Mouse (Mus musculus) stomach, embryonic 14.5 days (tissue): ENCODE measurements around the gene Bcap31. TPM values are rescaled to one million over a fixed set of nuclear protein-coding genes. Genes with fewer than 3 reads are reported as not detected.
A peak's percentile ranks its signal among the peaks of the same experiment; 100 is the strongest.

Experiments
- ATAC-seq: fragments of 200-750 bp; cut with Nextera tagmentation; 2 replicates; pipeline ENCODE4 v1.8.0; 2017; ENCODE audit warnings: low read depth, moderate TSS enrichment; ENCODE audit not compliant: insufficient number of reproducible peaks, insufficient read depth, low FRiP score
- H3K27ac ChIP-seq: fragments of 300-500 bp; sonication (generic); 2 replicates; pipeline ENCODE4 v1.5.1; 2014; ENCODE audit warnings: mild to moderate bottlenecking, low read length, moderate library complexity, mixed read lengths
- H3K27me3 ChIP-seq: fragments of 300-500 bp; sonication (generic); 2 replicates; pipeline ENCODE4 v1.6.1; 2014; ENCODE audit warnings: low read length, control low read depth, mixed read lengths; ENCODE audit not compliant: control insufficient read depth, insufficient read depth
- H3K36me3 ChIP-seq: fragments of 300-500 bp; sonication (generic); 2 replicates; pipeline ENCODE4 v1.6.1; 2014; ENCODE audit warnings: mild to moderate bottlenecking, control low read depth, low read length, moderate library complexity, mixed read lengths; ENCODE audit not compliant: control insufficient read depth, insufficient read depth
- H3K4me1 ChIP-seq: fragments of 300-500 bp; sonication (generic); 2 replicates; pipeline ENCODE4 v1.6.1; 2014; ENCODE audit warnings: low read length, control low read depth, mixed read lengths; ENCODE audit not compliant: control insufficient read depth, insufficient read depth
- H3K4me2 ChIP-seq: fragments of 300-500 bp; sonication (generic); replicated peaks from 2 replicates; pipeline ENCODE4 v1.6.1; 2014; ENCODE audit warnings: low read depth, low read length, control low read depth
- H3K4me3 ChIP-seq: fragments of 300-500 bp; sonication (generic); 2 replicates; pipeline ENCODE4 v1.5.1; 2014; ENCODE audit warnings: low read depth, low read length, control low read depth
- H3K9ac ChIP-seq: fragments of 300-500 bp; sonication (generic); replicated peaks from 2 replicates; pipeline ENCODE4 v1.6.1; 2014; ENCODE audit warnings: low read depth, mild to moderate bottlenecking, control low read depth, low read length, moderate library complexity, mixed read lengths
- H3K9me3 ChIP-seq: fragments of 300-500 bp; sonication (generic); 2 replicates; pipeline ENCODE4 v1.6.1; 2016; ENCODE audit warnings: low read depth, low read length, control low read depth; ENCODE audit not compliant: control insufficient read depth
- WGBS: fragments of 180-500 bp; shearing (Covaris S2); extraction: QIAGEN DNeasy Blood & Tissue Kit; methylation state at CpG from one replicate; pipeline ENCODE4 v1.1.7; 2014; 5-methylcytosine and 5-hydroxymethylcytosine counted together
- polyA plus RNA-seq: library from polyadenylated mRNA; unstranded; fragments of >200 nt; fragmentation: Nextera tagmentation; extraction: Ambion mirVana; gene quantifications from 2 replicates; pipeline ENCODE4 v1.2.1, GENCODE M21; 2014

Gene Bcap31
- polyA plus RNA-seq, 1 experiment from 2014 or later: 254 TPM

DNA sequence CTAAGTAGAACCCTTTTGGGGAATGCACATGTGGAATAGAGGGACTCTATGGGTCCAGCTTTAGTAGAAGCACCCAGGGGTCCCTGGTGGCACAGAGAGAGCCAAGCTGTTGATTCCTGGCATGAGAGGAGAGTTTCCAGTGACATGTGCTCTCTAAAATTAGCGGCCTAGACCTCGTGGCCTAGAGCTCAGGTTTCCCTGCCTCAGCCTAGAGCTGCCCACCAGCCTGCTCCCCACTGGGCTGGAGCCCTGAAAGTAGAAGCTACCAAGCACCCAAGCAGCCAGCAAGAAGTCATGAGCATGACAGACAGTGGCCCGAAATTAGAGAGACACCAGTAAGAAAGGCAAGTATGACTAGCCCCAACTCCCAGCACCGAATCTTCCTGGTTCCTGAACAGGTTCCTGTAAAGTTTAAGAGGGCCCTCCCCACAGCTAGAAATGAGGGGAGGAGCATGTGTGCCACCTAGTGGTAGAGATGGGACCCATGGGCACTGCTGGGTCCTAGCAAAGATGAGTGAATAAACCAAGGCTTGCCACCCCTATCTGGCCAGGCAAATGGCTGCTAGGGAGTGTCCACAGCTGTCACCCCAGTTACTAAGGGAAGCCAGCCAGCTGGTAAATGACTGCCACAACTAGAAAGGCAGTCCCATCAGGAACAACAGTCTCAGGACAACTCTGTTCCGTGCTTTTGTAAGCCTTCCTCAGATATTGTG, 24.9 kb downstream of the Bcap31 start:
- no peak for ATAC-seq
- WGBS: 76% methylated on average over 5 of the region's 5 CpGs
- Histone ChIP-seq H3K9ac (no peak overlapping the region), H3K4me1 (no peaks in the 10 kb centered on the region), H3K4me3 (no peak overlapping the region), H3K4me2 (no peak overlapping the region), H3K36me3 (peaks cover 6% of the 10 kb centered on the region; the same call in 1 of the 2 replicates), H3K27me3 (no peaks in the 10 kb centered on the region), H3K9me3 (no peaks in the 10 kb centered on the region), H3K27ac (no peak overlapping the region)

DNA sequence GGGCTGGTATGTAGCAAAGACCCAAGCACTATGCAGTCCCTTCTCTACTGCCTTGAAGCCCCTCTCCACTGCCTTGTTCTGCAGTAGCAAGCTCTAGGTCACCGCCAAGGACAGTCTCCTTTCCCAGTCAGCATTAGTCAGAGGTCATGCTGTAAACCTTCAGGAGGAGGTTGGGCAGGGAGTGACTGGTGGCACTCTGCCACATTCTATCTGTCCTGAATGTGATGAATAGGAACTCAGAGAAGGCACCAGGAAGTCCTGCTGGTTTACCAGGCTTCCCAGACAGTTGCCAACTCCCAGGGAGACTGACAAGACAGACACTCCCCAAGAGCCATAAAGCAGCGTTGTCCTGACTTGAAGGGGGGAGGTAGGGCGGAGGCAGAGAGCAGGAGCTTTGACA, 30.3 kb downstream of the Bcap31 start:
- no peak overlapping the region for H3K4me3 ChIP-seq
- 70% methylated on average over 3 of the region's 3 CpGs for WGBS
- no peaks in the 10 kb centered on the region for H3K4me1 ChIP-seq
- H3K4me2 ChIP-seq: no peak overlapping the region
- no peaks in the 10 kb centered on the region for H3K27me3 ChIP-seq
- H3K36me3 ChIP-seq: peaks cover 11% of the 10 kb centered on the region
- H3K9me3 ChIP-seq: no peaks in the 10 kb centered on the region
- no peak for ATAC-seq
- H3K9ac ChIP-seq: no peak overlapping the region
- H3K27ac ChIP-seq: no peak overlapping the region

DNA sequence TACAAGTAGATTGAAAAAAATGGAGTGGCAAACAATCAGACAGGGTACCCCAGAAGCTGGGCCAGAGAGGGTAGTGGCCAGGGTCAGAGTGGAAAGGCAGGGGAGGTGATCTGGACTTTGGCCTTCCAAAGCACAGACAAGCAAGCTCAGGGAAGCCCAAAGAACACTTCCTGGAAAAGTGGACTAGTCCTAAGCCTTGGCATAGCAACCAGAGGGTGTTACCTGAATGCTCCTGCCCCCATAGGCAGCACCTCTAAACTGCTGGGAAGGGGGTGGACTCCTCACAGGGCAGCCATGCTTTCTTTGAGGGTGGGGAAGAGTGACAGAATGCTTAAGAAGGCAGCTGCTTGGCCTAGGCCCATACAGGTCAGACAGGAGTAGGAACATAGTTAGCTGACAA, 31.0 kb downstream of the Bcap31 start:
- no peak overlapping the region for H3K9ac ChIP-seq
- no peak overlapping the region for H3K27ac ChIP-seq
- no peak overlapping the region for H3K4me3 ChIP-seq
- no peaks in the 10 kb centered on the region for H3K9me3 ChIP-seq
- no peak overlapping the region for H3K4me2 ChIP-seq
- H3K36me3 ChIP-seq: peaks cover 11% of the 10 kb centered on the region
- H3K27me3 ChIP-seq: no peaks in the 10 kb centered on the region
- H3K4me1 ChIP-seq: no peaks in the 10 kb centered on the region
- no peak for ATAC-seq

DNA sequence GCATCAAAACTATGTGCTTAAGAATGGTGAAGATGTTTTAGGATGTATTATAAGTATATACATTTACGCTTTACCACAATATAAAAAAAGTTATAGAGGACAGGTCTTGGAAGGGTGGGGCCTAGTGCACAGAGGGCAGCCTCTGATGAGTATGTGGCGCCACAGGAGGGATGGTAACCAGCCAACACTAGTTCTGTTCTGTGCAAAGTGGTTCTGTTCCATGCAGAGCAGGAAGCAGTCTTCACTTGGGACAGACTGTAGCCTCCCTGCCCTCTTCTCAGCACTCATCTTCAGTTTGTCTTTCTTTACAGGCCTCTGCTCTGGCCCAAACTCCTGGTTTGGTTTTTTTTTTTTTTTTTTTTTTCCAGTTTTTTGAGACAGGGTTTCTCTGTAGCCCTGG, 31.8 kb downstream of the Bcap31 start:
- H3K27me3 ChIP-seq: no peaks in the 10 kb centered on the region
- H3K9me3 ChIP-seq: no peaks in the 10 kb centered on the region
- no peak overlapping the region for H3K4me2 ChIP-seq
- H3K4me1 ChIP-seq: no peaks in the 10 kb centered on the region
- no peak overlapping the region for H3K9ac ChIP-seq
- H3K4me3 ChIP-seq: no peak overlapping the region
- WGBS: 85% methylated on average over 2 of the region's 2 CpGs
- peaks cover 7% of the 10 kb centered on the region for H3K36me3 ChIP-seq
- H3K27ac ChIP-seq: no peak overlapping the region
- ATAC-seq: no peak

DNA sequence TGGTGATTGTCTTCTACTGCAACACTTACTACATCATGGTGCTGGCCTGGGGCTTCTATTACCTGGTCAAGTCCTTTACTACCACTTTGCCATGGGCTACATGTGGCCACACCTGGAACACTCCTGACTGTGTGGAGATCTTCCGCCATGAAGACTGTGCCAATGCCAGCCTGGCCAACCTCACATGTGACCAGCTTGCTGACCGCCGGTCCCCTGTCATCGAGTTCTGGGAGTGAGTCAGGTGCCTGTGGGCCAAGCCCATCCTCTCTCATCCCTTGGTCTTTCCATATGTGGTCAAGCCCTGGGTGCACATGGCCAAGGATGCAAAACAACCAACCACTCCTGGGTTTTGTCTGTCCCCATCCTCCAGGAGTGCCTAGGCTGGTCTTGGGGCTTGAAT, 39.3 kb downstream of the Bcap31 start:
- WGBS: 90% methylated on average over 4 of the region's 4 CpGs
- H3K4me2 ChIP-seq: no peak overlapping the region
- H3K4me3 ChIP-seq: no peak overlapping the region
- H3K27me3 ChIP-seq: no peaks in the 10 kb centered on the region
- no peaks in the 10 kb centered on the region; the same call in 1 of the 2 replicates for H3K36me3 ChIP-seq
- H3K27ac ChIP-seq: no peak overlapping the region
- no peak overlapping the region for H3K9ac ChIP-seq
- no peaks in the 10 kb centered on the region; the same call in 1 of the 2 replicates for H3K4me1 ChIP-seq
- no peak for ATAC-seq
- H3K9me3 ChIP-seq: no peaks in the 10 kb centered on the region

DNA sequence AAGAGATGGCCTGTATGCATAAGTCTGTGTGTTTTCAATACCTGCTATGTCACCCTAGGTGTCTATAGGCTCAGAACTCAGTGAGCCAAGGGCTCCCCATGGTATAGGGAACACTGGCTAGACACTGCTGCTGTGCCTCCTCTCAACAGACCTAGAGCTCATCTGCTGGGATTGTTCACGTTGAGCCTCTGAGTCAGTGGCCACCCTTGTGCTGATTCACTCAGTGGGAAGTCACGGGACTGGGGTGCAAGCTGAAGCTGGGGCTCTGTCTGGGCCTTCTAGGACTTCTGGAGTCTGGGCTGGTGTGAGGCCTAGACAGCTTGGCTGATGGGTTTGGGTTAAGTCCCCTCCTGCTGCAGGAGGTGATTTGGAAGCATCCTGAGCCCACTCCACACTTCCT, 40.7 kb downstream of the Bcap31 start:
- H3K4me3 ChIP-seq: no peak overlapping the region
- WGBS: 70% methylated on average over 2 of the region's 2 CpGs

DNA sequence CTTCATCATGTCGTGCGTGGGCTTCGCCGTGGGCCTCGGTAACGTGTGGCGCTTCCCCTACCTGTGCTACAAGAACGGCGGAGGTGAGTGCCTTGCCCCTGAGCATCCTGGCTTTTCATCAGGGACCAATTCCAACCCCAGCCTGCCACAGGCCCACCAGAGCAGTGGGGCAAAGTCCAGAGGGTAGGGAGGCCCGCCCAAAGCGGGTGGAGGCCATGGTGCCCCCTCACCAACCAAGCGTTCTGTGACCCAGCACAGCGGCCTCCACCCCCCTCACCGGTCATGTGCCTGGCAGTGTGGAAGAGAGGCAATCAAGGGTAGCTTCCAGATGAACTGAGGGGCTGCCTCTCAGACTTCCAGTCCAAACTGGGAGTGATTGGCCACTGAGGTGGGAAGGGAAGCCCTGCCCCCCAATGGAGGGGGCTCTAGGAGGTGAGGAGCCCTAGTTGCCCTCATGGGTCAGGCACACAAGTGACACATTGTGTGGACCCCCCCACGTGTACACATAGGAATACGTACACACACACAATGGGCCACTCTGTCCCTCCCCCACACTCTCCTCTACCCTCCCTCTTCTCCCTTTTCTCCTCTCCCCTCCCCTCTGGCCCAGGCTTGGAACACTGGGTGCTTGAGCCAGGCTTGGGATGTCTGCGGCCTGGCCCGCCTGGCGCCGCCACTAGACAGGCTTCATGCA, 41.9 kb downstream of the Bcap31 start:
- no peaks in the 10 kb centered on the region; the same call in 1 of the 2 replicates for H3K36me3 ChIP-seq
- H3K27me3 ChIP-seq: no peaks in the 10 kb centered on the region
- H3K9ac ChIP-seq: peak overlapping the region; percentile 72
- H3K4me3 ChIP-seq: peak overlapping the region; percentile 53
- ATAC-seq: peak; percentile 35; the same call in 1 of the 2 replicates
- H3K27ac ChIP-seq: no peak overlapping the region
- peak overlapping the region; percentile 55 for H3K4me2 ChIP-seq
- no peaks in the 10 kb centered on the region; the same call in 1 of the 2 replicates for H3K4me1 ChIP-seq
- 32% methylated on average over 20 of the region's 20 CpGs for WGBS
- H3K9me3 ChIP-seq: no peaks in the 10 kb centered on the region

More for the DNA sequence above, 40.7 kb downstream of the Bcap31 start:
- Histone ChIP-seq H3K9me3 (no peaks in the 10 kb centered on the region), H3K9ac (no peak overlapping the region), H3K27ac (no peak overlapping the region), H3K27me3 (no peaks in the 10 kb centered on the region), H3K4me1 (no peaks in the 10 kb centered on the region; the same call in 1 of the 2 replicates), H3K36me3 (no peaks in the 10 kb centered on the region; the same call in 1 of the 2 replicates), H3K4me2 (peak overlapping the region; percentile 55)
- ATAC-seq: no peak

DNA sequence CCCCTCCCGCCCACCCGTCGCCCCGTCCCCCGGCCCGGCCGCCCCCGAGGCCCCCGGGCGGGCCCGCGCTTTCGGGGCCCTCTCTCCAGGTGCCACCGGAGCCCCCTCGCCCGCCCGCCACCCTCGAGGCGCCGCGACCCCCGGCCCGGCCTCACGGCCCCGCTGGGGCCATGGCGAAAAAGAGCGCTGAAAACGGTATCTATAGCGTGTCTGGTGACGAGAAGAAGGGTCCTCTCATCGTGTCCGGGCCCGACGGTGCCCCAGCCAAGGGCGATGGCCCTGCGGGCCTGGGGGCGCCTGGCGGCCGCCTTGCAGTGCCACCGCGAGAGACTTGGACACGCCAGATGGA, 42.4 kb downstream of the Bcap31 start:
- peak overlapping the region; percentile 72 for H3K9ac ChIP-seq
- peak overlapping the region; percentile 53 for H3K4me3 ChIP-seq
- no peaks in the 10 kb centered on the region for H3K27me3 ChIP-seq
- H3K4me2 ChIP-seq: peak overlapping the region; percentile 55
- H3K27ac ChIP-seq: no peak overlapping the region
- H3K9me3 ChIP-seq: no peaks in the 10 kb centered on the region
- no peaks in the 10 kb centered on the region; the same call in 1 of the 2 replicates for H3K4me1 ChIP-seq
- ATAC-seq: no peak
- no peaks in the 10 kb centered on the region; the same call in 1 of the 2 replicates for H3K36me3 ChIP-seq
- WGBS: 23% methylated on average over 27 of the region's 42 CpGs
